Mouse (Mus musculus) ES-E14 (cell line): Measurements from ENCODE around the gene Wbp2. TPM values are rescaled to one million over a fixed set of nuclear protein-coding genes. Genes with fewer than 3 reads are reported as not detected.
"Not testable (repeated sequence)": the region's sequence is repeated elsewhere in the genome, so short reads cannot be mapped to it uniquely, and the experiment has no call there.

Source experiments
- DNase-seq: peaks from one replicate; pipeline ENCODE4 v3.0.0-alpha.2; 2013; ENCODE audit warnings: low read depth, low spot score
- H3K27ac ChIP-seq: 2 replicates; pipeline ENCODE4 v1.5.1; 2012; ENCODE audit warnings: low read depth, mild to moderate bottlenecking, low read length, moderate library complexity, mixed read lengths; ENCODE audit not compliant: poor library complexity, insufficient read depth, severe bottlenecking
- H3K36me3 ChIP-seq: 2 replicates; pipeline ENCODE4 v1.6.1; 2012; ENCODE audit warnings: mild to moderate bottlenecking, low read length, moderate library complexity, mixed read lengths; ENCODE audit not compliant: control insufficient read depth, poor library complexity, insufficient read depth, severe bottlenecking
- H3K4me1 ChIP-seq, 2 experiments: fragments of 150-350 bp in 1 of 2; sonication (generic) in 1 of 2; 2 replicates each; pipeline ENCODE4 v1.6.1; 2012; ENCODE audit warnings: low read length in 2 of 2, mild to moderate bottlenecking in 1 of 2, mixed read lengths in 1 of 2; ENCODE audit not compliant: control insufficient read depth in 2 of 2, insufficient read depth in 2 of 2, poor library complexity in 1 of 2
- H3K4me3 ChIP-seq, 2 experiments: fragments of 150-350 bp in 1 of 2; sonication (generic) in 1 of 2; 2 replicates each; pipeline ENCODE4 v1.5.1; 2012; ENCODE audit warnings: low read length in 2 of 2, low read depth in 1 of 2, mild to moderate bottlenecking in 1 of 2, mixed read lengths in 1 of 2; ENCODE audit not compliant: insufficient read depth in 1 of 2, poor library complexity in 1 of 2, severe bottlenecking in 1 of 2
- H3K9ac ChIP-seq: 2 replicates; pipeline ENCODE4 v1.6.1; 2012; ENCODE audit warnings: low read depth, mild to moderate bottlenecking, low read length, mixed read lengths; ENCODE audit not compliant: poor library complexity, insufficient read depth, severe bottlenecking
- H3K9me3 ChIP-seq: fragments of 150-350 bp; sonication (generic); 2 replicates; pipeline ENCODE4 v1.6.1; 2012; ENCODE audit warnings: low read depth, mild to moderate bottlenecking, low read length; ENCODE audit not compliant: control insufficient read depth, insufficient read depth
- CHD2 ChIP-seq: IDR thresholded peaks from 2 replicates; pipeline ENCODE4 v1.6.1; 2014; ENCODE audit warnings: mild to moderate bottlenecking, low read depth, low read length, inconsistent platforms
- HCFC1 ChIP-seq: IDR thresholded peaks from 2 replicates; pipeline ENCODE4 v1.6.1; 2012; ENCODE audit warnings: low read length, inconsistent platforms, borderline replicate concordance; ENCODE audit not compliant: insufficient read depth
- MAFK ChIP-seq: IDR thresholded peaks from 2 replicates; pipeline ENCODE4 v1.6.1; 2014; ENCODE audit warnings: mild to moderate bottlenecking, low read depth, low read length, inconsistent platforms; ENCODE audit not compliant: insufficient read depth
- ZC3H11A ChIP-seq: IDR thresholded peaks from 2 replicates; pipeline ENCODE4 v1.6.1; 2012; ENCODE audit warnings: low read depth, mild to moderate bottlenecking, inconsistent platforms, low read length, borderline replicate concordance
- ZNF384 ChIP-seq: IDR thresholded peaks from 2 replicates; pipeline ENCODE4 v1.6.1; 2012; ENCODE audit warnings: low read depth, low read length, inconsistent platforms
- in situ Hi-C, 2 experiments: fragments of 600-800 bp; cut with MboI; formaldehyde crosslinking; loops; one replicate each; pipeline ENCODE4 v1.15.1; 2025; ENCODE audit warnings: low sequenced_read_pairs in 2 of 2, inconsistent platforms in 1 of 2; ENCODE audit not compliant: unreplicated experiment in 2 of 2
- total RNA-seq: library from RNA; depleted of rRNA; stranded (reverse); fragments of 300-350 nt; gene quantifications from 2 replicates; pipeline ENCODE4 v1.2.3, GENCODE M21; 2012

Wbp2 gene
- total RNA-seq, 1 experiment, result 20.1 TPM

- TF ChIP-seq HCFC1 (no peak), ZNF384 (no peak), MAFK (no peak), CHD2 (no peak), ZC3H11A (no peak)
- H3K27ac ChIP-seq, result no peak overlapping the region
- in situ Hi-C loops, result no loop called here
- no peak overlapping the region for H3K4me3 ChIP-seq
- H3K4me1 ChIP-seq, result peaks cover 4 to 9% of the 10 kb centered on the region in 2 experiments; a peak in 3 of 4 replicates
- H3K9me3 ChIP-seq, result no peaks in the 10 kb centered on the region
- no peak overlapping the region for H3K9ac ChIP-seq
- no peak for DNase-seq
- no peaks in the 10 kb centered on the region for H3K36me3 ChIP-seq
Measured at GRCm38 (mm10) chr11:116098711-116099460, 12.1 kb upstream of the Wbp2 start.

GRCm38 (mm10) chr11:116096213-116097108 lies 9.7 kb upstream of the Wbp2 start:
- no peaks in the 10 kb centered on the region for H3K9me3 ChIP-seq
- peak; percentile 96 for DNase-seq
- TF ChIP-seq HCFC1 (no peak), ZNF384 (peak; percentile 10; the same call in 1 of the 2 replicates)
- no peak overlapping the region for H3K27ac ChIP-seq
- no peak overlapping the region for H3K4me3 ChIP-seq
- no peaks in the 10 kb centered on the region for H3K36me3 ChIP-seq
- in situ Hi-C loops, result no loop called here
- H3K4me1 ChIP-seq, result peaks cover 2 to 8% of the 10 kb centered on the region in 2 experiments; a peak in 3 of 4 replicates
- no peak overlapping the region for H3K9ac ChIP-seq

GRCm38 (mm10) chr11:116095573-116095972 lies 8.8 kb upstream of the Wbp2 start:
- Histone ChIP-seq H3K9ac (no peak overlapping the region), H3K9me3 (no peaks in the 10 kb centered on the region), H3K4me3 (no peak overlapping the region), H3K36me3 (no peaks in the 10 kb centered on the region), H3K27ac (no peak overlapping the region), H3K4me1 (peaks cover 0 to 8% of the 10 kb centered on the region in 2 experiments; a peak in 2 of 4 replicates)
- TF ChIP-seq HCFC1 (no peak), ZNF384 (peak; percentile 90)
- in situ Hi-C loops, result no loop called here
- DNase-seq, result no peak

GRCm38 (mm10) chr11:116093771-116094565 lies 7.2 kb upstream of the Wbp2 start:
- peak overlapping the region; percentile 20; the same call in 1 of the 2 replicates for H3K9ac ChIP-seq
- in situ Hi-C loops, result no loop called here

GRCm38 (mm10) chr11:116092959-116093358 lies 6.2 kb upstream of the Wbp2 start:
- H3K9me3 ChIP-seq, H3K27ac ChIP-seq, in situ Hi-C loops, DNase-seq, H3K36me3 ChIP-seq, H3K9ac ChIP-seq, H3K4me1 ChIP-seq, H3K4me3 ChIP-seq: not testable (repeated sequence)

More at GRCm38 (mm10) chr11:116093771-116094565, 7.2 kb upstream of the Wbp2 start:
- Histone ChIP-seq H3K9me3 (no peaks in the 10 kb centered on the region), H3K4me1 (peaks cover 0 to 6% of the 10 kb centered on the region in 2 experiments; a peak in 2 of 4 replicates), H3K4me3 (no peak overlapping the region), H3K27ac (no peak overlapping the region), H3K36me3 (no peaks in the 10 kb centered on the region)
- TF ChIP-seq ZC3H11A (no peak), ZNF384 (no peak), CHD2 (no peak), HCFC1 (no peak), MAFK (no peak)
- no peak for DNase-seq
